Mouse (Mus musculus) c-Kit-positive CD71-negative TER-119-negative erythroid progenitor cells, embryonic 14.5 days (primary cell): ENCODE data around the gene Atp8b2.

Experiments used
- DNase-seq: peaks from one replicate; pipeline ENCODE4 v3.0.0-alpha.2; 2013; ENCODE audit warnings: low read depth

Gene Atp8b2

DNA sequence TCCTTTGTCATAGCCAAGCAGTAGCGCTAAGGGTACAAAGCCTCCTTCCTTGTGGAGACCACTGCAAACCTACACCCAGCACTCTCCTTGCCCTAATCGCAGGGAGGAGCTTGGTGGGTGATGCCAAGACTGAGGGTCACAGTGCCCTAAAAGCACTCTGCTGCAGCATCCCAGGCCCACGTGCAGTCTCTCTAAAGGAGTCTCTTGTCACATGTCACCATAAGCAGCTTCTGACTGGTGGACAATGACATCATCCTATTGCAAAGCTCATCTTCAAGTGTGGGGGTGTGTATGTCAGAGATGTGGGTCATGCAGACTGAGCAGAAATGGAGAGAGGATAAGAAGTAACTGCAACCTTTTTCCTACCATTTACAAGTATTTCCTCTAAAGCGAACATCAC, 3.9 kb downstream of the Atp8b2 start:
- no peak for DNase-seq

DNA sequence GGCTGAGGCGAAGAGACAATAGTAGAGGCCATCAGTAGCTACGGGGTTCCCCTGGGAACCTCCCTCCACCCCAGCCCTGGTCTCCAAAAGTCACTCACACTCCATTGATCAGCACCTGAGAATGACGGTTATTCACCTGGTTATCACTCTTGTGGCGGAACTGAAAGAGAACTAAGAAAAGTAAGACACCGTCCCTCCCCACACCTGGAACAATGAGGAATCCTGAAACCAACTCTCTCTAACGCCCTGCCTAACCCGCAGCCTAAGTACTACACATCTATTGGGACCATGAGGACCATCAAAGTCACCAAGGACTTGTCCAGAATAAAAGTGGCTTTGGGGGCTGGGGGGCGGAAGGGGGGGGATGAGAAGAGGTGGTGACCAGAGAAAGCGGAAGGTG, 5.4 kb downstream of the Atp8b2 start:
- DNase-seq: no peak

DNA sequence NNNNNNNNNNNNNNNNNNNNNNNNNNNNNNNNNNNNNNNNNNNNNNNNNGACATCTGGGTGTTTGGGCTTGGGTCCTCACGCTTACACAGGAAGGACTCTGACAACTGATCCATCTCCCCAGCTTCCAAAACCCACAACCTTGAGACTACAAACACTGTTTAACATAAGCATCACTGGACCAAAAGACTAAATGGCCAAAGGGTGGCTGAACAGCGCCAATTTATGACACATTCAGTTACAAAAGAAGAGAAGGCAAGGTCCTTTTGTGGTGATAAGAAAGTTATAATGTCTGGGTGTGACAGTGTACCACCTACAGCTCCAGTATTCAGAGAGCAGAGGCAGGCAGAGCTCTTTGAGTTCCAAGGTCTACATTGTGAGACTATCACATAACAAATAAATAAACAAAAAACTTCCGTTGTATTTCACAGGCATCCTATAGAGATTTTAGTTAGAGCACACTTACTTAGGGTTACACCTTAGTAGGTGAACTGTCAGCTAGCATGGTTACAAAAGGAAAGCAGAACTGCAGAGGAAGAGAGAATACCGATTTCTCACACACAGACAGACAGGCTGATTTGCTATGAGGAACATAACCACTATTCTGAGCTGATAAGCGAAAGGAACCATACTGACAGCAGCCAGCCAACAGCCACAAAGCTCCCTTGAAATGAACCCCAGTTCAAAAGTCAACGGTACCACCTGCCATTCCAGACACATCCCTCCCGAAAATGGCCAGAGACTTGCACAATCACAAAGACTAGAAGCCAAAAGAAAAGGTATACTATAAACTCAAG, 6.9 kb downstream of the Atp8b2 start:
- DNase-seq: no peak

DNA sequence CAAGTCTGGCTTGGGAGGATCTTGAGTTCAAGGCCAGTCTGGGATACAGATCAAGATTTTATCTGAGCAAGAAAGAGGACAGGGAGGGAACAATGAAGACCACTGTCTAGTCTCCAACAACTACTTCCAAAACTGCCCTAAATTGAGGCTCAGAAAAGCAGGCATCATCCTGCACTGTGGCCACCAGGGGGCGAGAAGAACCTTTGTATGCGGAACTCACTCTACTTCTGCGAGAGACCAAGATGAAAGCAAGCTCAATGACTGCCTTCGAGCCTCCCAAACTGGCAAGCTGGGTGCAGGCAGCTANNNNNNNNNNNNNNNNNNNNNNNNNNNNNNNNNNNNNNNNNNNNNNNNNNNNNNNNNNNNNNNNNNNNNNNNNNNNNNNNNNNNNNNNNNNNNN, 9.9 kb downstream of the Atp8b2 start:
- DNase-seq: peak; percentile 70

DNA sequence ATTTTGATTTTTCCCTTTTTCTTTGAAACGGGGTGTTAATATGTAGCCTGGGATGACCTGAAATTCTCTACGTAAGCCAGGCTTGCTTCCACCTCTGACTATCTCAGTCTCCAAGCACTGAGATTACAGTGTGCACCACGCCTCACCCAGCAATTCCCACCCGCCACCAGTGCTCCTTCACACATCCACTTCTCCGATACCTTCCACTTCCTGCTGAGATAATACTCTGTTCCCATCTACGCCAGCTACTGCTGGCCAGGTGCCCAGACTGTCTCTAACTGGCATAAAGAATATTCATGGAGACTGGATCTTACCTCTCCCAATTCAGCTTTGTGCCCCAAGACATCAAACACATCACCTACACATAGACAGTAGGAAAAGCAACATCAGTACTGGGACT, 14.7 kb downstream of the Atp8b2 start:
- DNase-seq: no peak

DNA sequence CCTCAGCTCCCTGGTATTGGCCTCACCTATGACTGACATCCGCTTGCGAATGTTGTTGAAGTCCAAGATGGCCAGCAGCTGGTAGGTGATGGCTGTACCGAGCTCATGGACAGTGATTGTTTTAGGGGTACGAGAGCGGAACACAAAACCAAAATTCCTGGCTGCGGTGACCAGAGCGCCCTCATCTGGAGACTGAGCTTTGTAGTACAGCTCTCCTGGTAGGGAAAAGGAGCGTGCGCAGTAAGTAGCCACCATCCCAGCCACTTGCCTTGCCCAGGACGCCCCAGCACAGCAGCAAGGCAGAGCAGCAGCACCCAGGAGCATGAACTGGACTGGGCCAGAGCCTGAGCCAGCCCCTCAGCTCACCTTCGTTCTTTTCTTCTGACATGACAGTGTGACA, 15.3 kb downstream of the Atp8b2 start:
- DNase-seq: no peak

DNA sequence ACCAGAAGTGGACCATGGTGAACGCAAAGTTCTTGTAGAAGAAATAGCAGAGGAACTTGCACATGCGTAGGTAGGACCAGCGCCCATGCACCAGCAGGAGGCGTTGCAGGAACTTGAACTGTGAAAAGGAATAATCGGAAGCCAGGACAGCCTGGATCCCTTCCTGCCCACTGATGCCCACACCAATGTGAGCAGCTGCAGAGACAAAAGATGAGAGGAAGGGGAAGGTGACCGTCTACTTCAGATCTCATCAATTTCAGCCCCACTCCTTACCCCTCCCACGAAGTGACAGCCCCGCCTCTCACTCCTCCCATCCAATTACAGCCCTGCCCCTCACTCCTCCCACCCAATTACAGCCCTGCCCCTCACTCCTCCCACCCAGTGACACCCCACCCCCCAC, 18.3 kb downstream of the Atp8b2 start:
- no peak for DNase-seq

DNA sequence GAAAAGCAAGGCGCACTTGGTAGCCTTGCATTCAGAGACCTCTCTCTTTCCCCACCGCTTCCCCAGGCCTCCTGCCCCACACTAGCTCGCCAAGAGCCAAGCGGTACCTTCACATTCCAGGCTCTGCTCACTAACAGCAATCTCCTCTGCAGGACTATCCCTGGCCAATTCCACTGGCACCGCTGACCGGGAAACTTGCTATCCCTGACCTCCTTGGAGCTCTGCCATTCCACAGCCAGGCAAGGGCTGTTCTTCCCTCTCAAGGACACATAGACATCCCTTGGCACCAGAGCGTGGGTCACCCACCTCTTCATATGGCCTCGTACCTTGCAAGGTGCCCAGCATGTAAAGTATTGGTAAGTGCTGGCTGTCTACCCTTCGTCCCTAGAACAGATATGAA, 20.4 kb downstream of the Atp8b2 start:
- no peak for DNase-seq

DNA sequence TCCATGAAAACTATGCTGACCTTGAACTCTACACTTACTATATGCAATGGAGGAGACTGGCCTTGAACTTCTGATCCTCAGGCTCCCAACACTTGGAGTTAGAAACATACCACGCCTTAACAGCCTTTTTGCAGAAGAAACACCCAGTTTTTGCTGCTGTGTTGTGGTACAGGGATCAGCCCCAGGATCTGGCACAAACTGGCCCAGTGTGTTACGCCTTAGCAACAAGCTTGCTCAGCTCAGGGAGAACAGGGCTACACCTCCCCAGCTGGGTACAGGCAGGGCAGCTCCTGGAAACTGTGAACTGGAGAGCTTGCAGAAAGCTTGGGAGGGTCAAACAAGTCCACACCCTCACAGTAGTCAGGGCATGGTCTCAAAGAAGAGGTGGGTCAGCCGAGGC, 26.8 kb downstream of the Atp8b2 start:
- DNase-seq: no peak

DNA sequence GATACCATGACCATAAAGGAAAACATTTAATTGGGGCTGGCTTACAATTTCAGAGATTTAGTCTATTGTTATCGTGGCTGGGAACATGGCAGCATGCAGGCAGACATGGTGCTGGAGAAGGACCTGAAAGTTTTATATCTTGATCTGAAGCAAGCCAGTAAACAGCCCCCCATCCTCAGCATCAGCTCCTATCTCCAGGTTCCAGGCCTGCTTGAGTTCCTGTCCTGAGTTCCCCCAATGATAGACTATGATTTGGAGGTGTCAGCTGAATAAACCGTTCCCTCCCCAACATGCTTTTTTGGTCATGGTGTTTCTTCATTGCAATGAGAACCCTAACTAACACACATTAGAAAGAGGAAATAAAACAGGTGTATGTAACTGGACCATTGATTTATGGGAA, 30.4 kb downstream of the Atp8b2 start:
- no peak for DNase-seq

DNA sequence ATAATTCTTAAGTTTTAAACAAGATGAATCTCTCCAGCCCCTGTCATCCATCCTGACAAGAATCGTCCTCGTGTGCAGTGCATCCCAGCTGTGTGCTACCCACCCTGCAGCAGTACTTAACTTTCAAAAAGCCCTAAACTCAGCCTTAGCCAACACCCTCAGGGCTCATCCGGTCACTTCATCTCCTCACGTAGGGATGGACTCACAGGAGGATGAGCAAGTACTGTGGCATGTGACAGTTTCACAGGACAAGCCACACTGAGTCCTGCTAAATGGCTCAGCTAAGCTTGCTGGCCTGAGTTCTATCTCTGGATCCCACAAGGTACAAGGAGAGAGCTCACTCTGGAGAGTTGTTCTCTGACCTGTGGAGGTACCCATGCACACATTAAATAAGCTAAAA, 34.4 kb downstream of the Atp8b2 start:
- DNase-seq: no peak

DNA sequence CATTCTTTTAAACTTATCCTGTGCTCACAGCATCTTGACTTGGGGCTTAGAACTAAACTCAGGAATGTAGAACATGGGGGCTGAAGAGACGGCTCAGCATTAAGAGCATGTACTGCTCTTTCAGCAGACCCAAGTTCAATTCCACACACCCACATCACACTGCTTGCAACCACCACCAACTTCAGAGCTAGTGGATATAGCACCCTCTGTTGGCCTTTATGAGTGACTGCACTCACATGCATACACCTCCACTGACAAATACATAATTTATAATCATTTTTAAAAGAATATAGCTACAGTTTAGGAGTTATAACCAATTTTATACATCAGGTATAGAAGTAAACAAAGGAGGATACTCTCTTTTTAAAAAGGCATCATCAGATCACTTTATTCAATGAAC, 36.9 kb downstream of the Atp8b2 start:
- DNase-seq: no peak

DNA sequence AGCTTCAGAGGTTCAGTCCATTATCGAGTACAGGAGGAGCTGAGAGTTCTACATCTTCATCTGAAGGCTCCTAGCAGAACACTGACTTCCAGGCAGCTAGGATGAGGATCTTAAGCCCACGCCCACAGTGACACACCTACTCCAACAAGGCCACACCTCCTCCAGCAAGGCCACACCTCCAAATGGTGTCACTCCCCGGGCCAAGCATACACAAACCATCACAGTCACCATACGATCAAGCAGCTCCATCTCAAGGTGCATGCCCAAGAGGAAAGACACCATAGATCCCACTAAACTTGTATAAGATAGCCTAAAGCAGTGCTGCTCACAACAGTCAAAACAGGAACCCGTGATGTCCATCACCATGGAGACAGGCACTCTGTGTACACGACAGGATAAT, 42.6 kb downstream of the Atp8b2 start:
- no peak for DNase-seq

DNA sequence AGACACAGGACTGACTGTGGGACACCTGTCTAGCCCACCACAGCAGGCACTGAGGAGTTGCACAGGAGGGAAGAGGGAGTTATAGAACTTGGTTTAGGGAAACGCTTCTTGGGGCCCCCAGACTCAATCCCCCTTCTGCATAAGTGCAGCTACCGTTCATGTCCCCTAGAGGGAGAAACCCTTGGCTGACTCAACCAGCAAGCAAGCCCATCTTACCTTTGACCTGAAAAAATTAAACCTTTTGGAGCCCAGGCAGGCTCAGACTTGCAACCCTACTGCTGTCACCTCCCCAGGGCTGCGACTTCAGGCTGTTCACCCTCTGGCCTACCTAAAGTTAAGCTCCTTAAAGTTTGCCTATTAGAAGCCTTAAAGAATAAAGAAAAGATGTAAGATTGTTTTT, 45.9 kb downstream of the Atp8b2 start:
- no peak for DNase-seq

DNA sequence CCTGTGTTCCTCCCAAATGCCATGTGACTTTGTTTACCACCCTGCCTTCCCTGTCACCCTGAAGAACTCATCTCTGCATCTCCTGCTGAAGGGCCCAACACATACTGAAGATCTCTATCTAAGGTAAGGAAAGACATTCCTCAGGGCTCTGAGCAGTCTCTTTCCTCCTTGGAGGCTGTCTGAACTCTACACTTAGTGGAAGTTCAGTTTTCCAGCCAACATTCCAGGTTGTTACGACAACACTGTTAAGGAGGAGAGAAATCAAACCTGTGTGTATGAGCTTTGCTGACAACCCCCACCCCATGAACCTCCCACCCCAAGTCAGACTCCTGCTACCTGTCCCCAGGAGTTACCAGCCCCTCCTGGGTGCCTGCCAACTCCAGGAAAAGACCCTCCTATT, 46.7 kb downstream of the Atp8b2 start:
- DNase-seq: no peak

DNA sequence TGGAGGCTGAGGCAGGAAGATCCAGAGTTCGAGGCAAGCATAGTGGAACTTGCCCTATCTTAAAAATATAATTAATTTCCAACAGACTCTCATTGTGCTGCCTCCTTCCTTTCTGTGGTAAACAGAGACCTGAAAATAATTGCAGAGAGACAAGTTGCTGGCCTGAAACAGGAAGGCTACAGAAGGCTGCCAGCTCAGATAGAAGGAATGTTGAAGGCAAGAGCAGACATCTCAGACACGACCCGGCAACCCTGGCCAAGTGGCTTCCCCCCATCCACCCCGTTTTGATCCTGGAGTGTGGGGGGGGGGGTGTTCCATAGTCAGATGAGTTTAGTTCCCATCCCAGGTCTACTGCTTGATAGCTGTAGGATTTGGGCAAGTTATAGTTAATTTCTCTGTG, 48.6 kb downstream of the Atp8b2 start:
- no peak for DNase-seq

DNA sequence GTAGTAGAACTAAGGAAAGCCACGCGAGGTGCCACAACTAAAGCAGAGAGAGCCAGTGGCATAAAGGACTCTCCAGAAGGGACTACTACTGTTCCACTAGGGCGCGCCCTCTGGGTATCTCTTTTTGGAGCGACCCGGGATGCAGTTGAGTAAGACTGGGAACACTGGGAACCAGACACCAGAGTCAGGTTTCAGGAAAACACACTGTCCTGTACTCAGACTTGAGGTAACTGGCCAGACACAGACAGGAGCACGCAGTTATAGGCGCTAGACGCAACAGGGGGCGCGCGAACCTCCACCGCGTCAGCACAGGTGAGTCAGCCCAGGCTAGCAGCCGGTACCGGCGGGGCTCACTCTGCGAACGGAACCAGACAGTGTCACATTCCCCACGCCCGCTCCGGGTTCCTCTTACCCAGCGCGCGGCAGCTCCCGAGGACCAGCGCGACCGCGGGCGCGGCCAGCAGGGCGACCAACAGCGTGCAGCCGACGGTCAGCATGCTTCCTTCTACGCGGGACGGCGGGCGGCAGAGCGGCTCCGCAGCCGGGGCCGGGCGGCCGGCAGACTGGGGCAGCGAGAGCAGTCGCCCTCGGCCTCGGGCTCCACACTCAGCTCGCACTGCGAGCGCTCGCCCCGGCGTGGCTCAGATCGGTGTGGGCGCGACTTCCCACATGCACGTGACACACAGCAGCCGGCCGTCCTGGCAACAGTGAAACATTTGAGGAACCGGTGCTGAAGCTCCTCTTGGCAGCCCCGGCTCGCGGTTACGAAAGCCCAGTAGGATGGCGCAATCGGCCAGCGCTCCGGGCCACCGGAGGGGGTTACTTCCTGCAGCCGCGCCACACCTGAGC, 50.5 kb downstream of the Atp8b2 start, which contains the start of gene Il6ra:
Il6ra (minus strand) TSS at position 654 of the 849 bp plus-strand sequence.
- DNase-seq: peak; percentile 68

DNA sequence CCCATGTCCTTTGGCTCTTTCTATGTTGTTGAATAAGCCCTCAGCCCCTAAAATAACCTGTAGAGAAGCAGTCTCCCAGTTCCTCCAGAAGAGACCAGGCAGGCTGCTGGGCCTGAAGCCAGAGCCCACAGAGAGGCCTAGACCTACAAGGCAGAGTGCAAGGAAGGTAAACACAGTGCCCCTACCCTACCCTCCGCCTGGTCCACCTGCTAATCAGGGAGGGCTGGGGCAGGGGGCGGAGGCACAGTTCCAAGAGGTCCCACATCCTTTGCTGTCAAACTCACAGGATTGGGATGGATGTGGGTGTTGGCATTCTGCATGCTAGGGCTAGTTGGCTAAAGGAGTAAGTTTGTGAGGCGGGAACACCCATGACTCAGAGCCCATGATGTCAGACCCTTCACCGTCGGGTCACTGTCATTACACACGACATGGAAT, 51.2 kb downstream of the Atp8b2 start:
- peak; percentile 36 for DNase-seq

DNA sequence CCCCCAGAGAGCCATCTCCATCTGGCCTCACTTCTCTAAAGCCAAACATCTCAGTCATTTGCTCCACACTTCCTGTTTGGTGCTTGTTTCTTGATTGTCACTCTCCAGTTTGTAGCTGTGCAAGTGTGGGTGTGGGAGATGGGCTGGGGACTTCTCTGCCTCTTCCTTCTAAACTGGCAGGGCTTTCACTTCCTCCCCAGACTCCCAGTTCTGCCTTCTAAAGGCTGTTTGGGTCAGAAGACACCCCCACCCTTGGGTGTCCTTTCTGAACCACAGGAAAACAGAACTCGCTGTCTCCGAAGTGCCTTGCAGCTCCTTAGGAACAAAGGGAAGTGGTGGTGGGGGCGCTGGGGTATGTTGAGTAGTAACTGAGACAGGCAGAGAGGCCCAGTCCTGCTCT, 52.1 kb downstream of the Atp8b2 start:
- DNase-seq: peak; percentile 60

DNA sequence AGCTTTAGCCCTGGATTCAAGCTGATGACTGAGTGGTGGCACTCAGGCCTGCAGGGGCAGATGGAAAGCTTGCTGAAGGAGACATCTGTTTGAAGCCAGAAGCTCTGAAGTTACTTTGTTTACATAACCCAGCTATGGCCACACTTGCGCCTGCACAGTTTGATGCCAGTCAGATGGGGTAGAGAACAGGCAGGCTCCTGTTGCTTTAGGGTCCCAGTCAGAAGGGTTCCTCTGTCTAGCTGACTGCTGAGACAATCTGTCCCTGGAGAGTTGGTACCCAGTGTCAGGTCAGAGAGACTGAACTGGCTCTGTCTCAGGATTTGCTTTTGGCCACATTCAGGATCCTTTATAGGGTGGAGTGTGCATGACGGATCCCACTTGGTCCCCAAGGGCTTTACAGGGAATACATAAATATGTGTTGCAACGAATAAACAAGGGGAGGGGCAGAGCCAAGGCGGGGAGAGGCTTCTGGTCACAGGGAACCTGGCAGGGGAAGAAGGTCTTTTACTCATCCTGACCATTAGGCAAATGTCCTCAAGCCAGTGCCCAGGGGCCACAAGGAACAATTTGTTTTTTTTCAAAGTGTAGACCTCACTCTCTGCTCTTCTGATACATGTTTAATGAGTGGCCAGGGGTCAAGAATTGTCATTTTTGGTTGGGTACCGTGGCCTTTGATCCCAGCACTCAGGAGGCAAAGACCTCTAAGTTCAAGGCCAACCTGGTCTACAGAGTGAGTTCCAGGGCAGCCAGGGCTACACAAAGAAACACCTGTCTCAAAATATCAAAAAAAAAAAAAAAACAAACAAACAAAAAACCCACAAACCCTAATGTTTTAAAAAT, 53.4 kb downstream of the Atp8b2 start:
- DNase-seq: no peak

DNA sequence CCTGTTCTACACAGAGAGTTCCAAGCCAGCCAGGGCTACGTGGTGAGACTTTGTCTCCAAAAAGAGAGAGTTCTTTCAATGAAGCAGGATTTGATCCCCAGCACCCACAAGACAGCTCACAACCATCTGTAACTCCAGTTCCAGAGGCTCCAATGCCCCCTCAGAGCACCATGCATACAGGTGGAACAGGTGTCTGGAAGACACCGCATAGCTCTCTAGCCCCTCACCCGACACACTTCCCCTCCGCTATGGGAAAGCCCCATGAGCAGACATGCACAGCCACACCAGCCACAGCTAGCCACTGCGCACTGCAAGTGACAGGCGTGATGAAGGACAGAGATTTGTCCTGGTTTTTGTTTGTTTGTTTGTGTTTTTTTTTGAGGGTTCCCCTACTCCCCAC, 54.5 kb downstream of the Atp8b2 start:
- no peak for DNase-seq

DNA sequence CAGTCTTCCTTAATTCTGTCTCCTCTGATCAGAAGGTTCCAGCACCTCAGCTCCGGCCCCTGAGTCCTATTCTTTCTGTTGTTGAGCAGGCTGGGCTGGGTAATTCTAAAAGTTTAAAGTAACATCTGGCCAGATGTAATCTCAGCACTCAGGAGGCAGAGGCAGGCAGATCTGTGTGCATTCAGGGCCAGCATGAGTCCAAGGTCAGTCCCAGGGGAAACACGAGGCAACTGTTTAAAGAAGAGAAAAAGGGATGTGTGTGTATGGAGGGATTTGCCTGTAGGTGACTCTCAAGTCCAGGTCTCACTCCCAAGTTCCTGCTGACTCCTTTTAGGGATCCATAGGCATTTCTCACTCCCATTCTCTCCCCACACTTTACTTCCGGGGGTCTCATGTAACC, 55.5 kb downstream of the Atp8b2 start:
- DNase-seq: no peak

DNA sequence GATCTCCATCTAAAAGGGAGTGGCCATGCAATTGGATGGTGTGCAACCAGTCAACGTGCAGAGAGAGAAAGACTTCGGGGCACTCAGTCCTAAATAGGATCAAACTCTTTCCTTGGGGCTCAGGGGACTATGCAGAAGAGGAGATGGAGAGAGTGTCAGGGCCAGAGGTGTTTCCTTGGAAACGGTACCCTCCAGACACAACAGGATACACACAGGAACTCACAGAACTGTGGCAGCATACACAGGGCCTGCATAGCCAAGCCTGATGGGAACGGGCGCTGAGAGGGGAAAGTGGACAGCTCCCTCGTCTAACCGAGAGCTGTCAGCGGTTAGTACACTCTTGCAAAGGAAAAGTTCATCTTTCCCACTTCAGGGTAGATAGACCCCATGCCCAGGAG, 63.8 kb downstream of the Atp8b2 start:
- no peak for DNase-seq
